Mouse (Mus musculus) megakaryocyte, embryonic 14.5 days (primary cell): ENCODE results near the gene Smpd3.

ENCODE experiments used
- FLI1 ChIP-seq: IDR thresholded peaks from 2 replicates; pipeline ENCODE4 v1.6.1; 2012; ENCODE audit warnings: low read length, inconsistent platforms, mixed read lengths
- GATA1 ChIP-seq: IDR thresholded peaks from 3 replicates; pipeline ENCODE4 v1.6.1; 2012; ENCODE audit warnings: mixed read lengths, low read length, inconsistent platforms, borderline replicate concordance

DNA sequence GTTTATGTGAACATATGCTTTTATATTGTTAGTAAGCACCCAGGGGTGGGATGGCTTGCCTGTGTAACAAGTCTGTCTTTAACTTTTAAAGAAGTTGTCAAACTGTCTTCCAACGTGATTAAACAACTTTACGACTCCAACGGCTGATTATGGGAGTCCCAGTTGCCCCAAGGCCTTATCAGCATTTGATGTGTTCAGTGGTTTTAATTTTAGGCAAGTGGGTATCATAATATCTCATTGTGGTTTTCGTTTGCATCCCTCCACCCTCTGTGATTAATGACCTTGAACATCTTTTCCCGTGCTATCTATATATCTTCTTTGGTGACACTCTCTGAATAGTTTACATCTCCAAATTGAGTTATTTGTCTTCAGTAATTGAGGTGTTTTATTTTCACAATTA, 27.0 kb upstream of the Smpd3 start:
- no peak for TF ChIP-seq GATA1
- TF ChIP-seq FLI1 = no peak
